Mouse (Mus musculus) megakaryocyte, embryonic 14.5 days (primary cell): ENCODE results near the gene Olfr531. TPM values are rescaled to one million over a fixed set of nuclear protein-coding genes. Genes with fewer than 3 reads are reported as not detected.

Experiments
- H3K27me3 ChIP-seq: replicated peaks from 2 replicates; pipeline ENCODE3; 2012; ENCODE audit warnings: inconsistent platforms
- H3K36me3 ChIP-seq: replicated peaks from 2 replicates; pipeline ENCODE3; 2012; ENCODE audit warnings: low read length, inconsistent platforms, mixed read lengths
- H3K4me1 ChIP-seq: 2 replicates; pipeline ENCODE4 v1.6.1; 2012; ENCODE audit warnings: inconsistent platforms
- H3K4me3 ChIP-seq: replicated peaks from 2 replicates; pipeline ENCODE3; 2012; ENCODE audit warnings: moderate library complexity, mild to moderate bottlenecking, inconsistent platforms
- H3K9me3 ChIP-seq: 2 replicates; pipeline ENCODE4 v1.6.1; 2012; ENCODE audit warnings: inconsistent platforms
- FLI1 ChIP-seq: IDR thresholded peaks from 2 replicates; pipeline ENCODE4 v1.6.1; 2012; ENCODE audit warnings: low read length, inconsistent platforms, mixed read lengths
- GATA1 ChIP-seq: IDR thresholded peaks from 3 replicates; pipeline ENCODE4 v1.6.1; 2012; ENCODE audit warnings: mixed read lengths, low read length, inconsistent platforms, borderline replicate concordance
- polyA plus RNA-seq: library from polyadenylated mRNA; stranded (reverse); fragments of >175 nt; gene quantifications from 2 replicates; pipeline ENCODE4 v1.2.3, GENCODE M21; 2012; ENCODE audit warnings: low replicate concordance; ENCODE audit not compliant: insufficient read depth

Olfr531 gene
- polyA plus RNA-seq = not detected in 2 replicates

DNA sequence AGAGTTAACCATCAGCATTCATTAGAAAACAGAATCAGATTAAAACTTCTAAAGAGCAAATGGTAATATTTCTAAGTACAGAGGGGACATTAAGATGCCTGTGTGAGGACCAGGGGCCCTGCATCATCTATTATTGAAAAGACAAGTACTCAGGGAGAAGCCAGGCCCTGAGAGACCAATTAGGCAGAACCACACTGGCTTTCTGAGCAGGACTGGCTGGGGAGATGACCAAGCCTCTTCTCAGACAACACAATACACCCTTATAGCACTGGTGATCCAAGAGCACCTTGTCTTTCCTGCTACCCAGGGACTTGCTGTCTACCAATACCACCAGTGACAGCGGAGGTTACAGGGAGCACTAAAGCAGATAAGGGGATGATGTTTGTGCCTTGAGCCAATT is at the start of gene Olfr531:
TSS of gene Olfr531 (minus strand) at position 101 of the 400 bp plus-strand sequence.
- TF ChIP-seq GATA1 (no peak), FLI1 (no peak)
- H3K9me3 ChIP-seq = 0 out of 2 replicates have a peak, but pooled peaks cover 2% of the 10 kb centered on the region
- no peaks in the 10 kb centered on the region for H3K4me1 ChIP-seq
- H3K4me3 ChIP-seq = no peak within 1 kb of the TSS
- H3K27me3 ChIP-seq = no peaks in the 10 kb centered on the region
- no peaks in the 10 kb centered on the region for H3K36me3 ChIP-seq

DNA sequence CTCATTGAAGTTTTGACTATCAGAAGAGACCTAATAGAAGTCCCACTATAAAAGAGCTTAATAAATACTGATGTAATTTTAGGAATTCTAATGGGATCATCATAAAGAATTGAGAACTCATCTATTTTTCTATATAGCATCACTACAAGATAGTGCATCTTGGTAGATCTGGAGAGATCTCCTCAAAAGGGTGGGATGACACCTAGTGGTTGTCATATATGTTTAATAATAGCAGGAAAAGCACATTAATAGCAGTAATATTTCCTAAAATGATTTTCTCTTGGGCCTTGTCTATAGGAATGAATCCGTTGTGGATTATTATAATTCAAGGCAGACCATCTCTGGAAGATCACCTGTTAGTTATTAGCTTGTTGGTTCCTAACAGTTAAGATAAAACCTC is 40.4 kb upstream of the Olfr531 start:
- no peaks in the 10 kb centered on the region for H3K9me3 ChIP-seq
- no peaks in the 10 kb centered on the region for H3K4me1 ChIP-seq
- no peaks in the 10 kb centered on the region for H3K36me3 ChIP-seq
- H3K27me3 ChIP-seq = no peaks in the 10 kb centered on the region
- no peak for TF ChIP-seq GATA1
- no peak for TF ChIP-seq FLI1
- no peak overlapping the region for H3K4me3 ChIP-seq

DNA sequence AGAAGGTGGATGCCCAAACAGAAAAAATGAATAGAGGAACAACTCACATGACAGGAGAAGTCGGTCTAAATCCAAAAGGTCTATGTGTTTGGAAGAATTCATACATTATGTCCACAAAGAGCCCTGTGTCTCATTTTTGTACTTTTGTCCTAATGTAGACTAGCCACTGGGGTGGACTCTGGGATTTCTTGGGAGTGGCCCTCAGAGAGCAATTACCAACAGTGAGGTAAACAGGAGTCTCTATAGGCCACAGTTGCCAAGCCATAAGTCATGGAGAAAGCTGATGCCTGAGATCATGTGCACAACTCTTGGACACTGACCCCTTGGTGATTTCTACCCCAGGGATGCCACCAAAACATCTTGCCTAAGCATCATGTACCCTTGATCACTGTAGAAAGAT is 18.8 kb upstream of the Olfr531 start, which contains the start of gene Olfr532:
TSS of gene Olfr532 (minus strand) at position 101 of the 400 bp plus-strand sequence.
- Histone ChIP-seq H3K9me3 (no peaks in the 10 kb centered on the region), H3K27me3 (no peaks in the 10 kb centered on the region), H3K4me3 (no peak within 1 kb of the TSS), H3K4me1 (no peaks in the 10 kb centered on the region), H3K36me3 (no peaks in the 10 kb centered on the region)
- TF ChIP-seq GATA1 (no peak), FLI1 (no peak)

DNA sequence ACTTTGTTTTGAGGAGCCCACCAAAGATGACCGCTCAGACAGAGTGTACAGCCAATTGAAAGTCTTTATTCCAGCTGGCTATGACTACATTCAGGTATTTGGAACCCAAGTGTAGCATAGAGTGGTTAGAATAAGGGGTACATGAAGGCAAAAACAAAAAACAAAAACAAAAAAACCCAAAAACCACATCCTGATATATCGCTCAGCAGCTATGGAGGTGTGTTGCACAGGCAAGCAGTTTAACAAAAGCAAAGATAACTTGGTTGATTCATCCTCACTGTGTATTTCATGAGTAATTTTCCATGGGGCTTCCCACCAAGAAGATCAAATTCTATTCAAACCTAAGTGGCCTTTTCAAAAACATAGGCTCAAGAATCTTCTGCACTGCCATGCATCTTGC is 25.8 kb downstream of the Olfr531 start:
- no peak overlapping the region for H3K4me3 ChIP-seq
- TF ChIP-seq FLI1 (no peak), GATA1 (no peak)

GRCm38 (mm10) chr7:140376231-140376630 is 26.5 kb downstream of the Olfr531 start, which contains the start of gene Olfr530:
TSS of gene Olfr530 (minus strand) at chr7:140376331.
- no peaks in the 10 kb centered on the region for H3K9me3 ChIP-seq
- no peaks in the 10 kb centered on the region for H3K4me1 ChIP-seq
- TF ChIP-seq GATA1 = no peak
- no peak for TF ChIP-seq FLI1
- H3K36me3 ChIP-seq = no peaks in the 10 kb centered on the region
- no peak within 1 kb of the TSS for H3K4me3 ChIP-seq
- no peaks in the 10 kb centered on the region for H3K27me3 ChIP-seq

More for the DNA sequence above, 25.8 kb downstream of the Olfr531 start:
- H3K4me1 ChIP-seq = no peaks in the 10 kb centered on the region
- H3K9me3 ChIP-seq = no peaks in the 10 kb centered on the region
- no peaks in the 10 kb centered on the region for H3K27me3 ChIP-seq
- no peaks in the 10 kb centered on the region for H3K36me3 ChIP-seq

GRCm38 (mm10) chr7:140374300-140374699 is 28.4 kb downstream of the Olfr531 start:
- H3K4me3 ChIP-seq = no peak overlapping the region
- H3K4me1 ChIP-seq = no peaks in the 10 kb centered on the region
- TF ChIP-seq FLI1 = no peak
- no peak for TF ChIP-seq GATA1
- no peaks in the 10 kb centered on the region for H3K27me3 ChIP-seq
- no peaks in the 10 kb centered on the region for H3K9me3 ChIP-seq
- no peaks in the 10 kb centered on the region for H3K36me3 ChIP-seq

GRCm38 (mm10) chr7:140361571-140361970 is 41.1 kb downstream of the Olfr531 start, which contains the start of gene Olfr60:
TSS of gene Olfr60 (minus strand) at chr7:140361671.
- Histone ChIP-seq H3K27me3 (no peaks in the 10 kb centered on the region), H3K9me3 (no peaks in the 10 kb centered on the region; the same call in none of the 2 replicates), H3K36me3 (no peaks in the 10 kb centered on the region), H3K4me1 (no peaks in the 10 kb centered on the region), H3K4me3 (no peak within 1 kb of the TSS)
- TF ChIP-seq FLI1 (no peak), GATA1 (no peak)

Other genes starting within 250 kb of the Olfr531 start
- not detected in 2 replicates for gene Sprn, start 248.0 kb downstream of the Olfr531 start, polyA plus RNA-seq
- gene Olfr522, start 238.2 kb downstream of the Olfr531 start, polyA plus RNA-seq = not detected in 2 replicates
- not detected in 2 replicates for gene Olfr523, start 229.7 kb downstream of the Olfr531 start, polyA plus RNA-seq
- not detected in 2 replicates for gene Olfr524, start 197.0 kb downstream of the Olfr531 start, polyA plus RNA-seq
- gene Cd163l1, start 184.7 kb downstream of the Olfr531 start, polyA plus RNA-seq = 0.15 TPM in 1 of 2 replicates, not detected in the other
- not detected in 2 replicates for gene 5830411N06Rik, start 155.6 kb downstream of the Olfr531 start, polyA plus RNA-seq
- gene Olfr525, start 82.1 kb downstream of the Olfr531 start, polyA plus RNA-seq = not detected in 2 replicates
- gene Olfr527, start 68.9 kb downstream of the Olfr531 start, polyA plus RNA-seq = 0.71 TPM in 1 of 2 replicates, not detected in the other
- gene Olfr60, start 41.2 kb downstream of the Olfr531 start, polyA plus RNA-seq = not detected in 2 replicates
- not detected in 2 replicates for gene Olfr530, start 26.6 kb downstream of the Olfr531 start, polyA plus RNA-seq
- gene Olfr532, start 18.7 kb upstream of the Olfr531 start, polyA plus RNA-seq = not detected in 2 replicates
- not detected in 2 replicates for gene Olfr533, start 60.5 kb upstream of the Olfr531 start, polyA plus RNA-seq
- gene Olfr535, start 81.3 kb upstream of the Olfr531 start, polyA plus RNA-seq = not detected in 2 replicates
- gene Olfr536, start 104.5 kb upstream of the Olfr531 start, polyA plus RNA-seq = not detected in 2 replicates
- not detected in 2 replicates for gene Olfr538, start 165.0 kb upstream of the Olfr531 start, polyA plus RNA-seq
- not detected in 2 replicates for gene Olfr46, start 198.4 kb upstream of the Olfr531 start, polyA plus RNA-seq
- gene Olfr61, start 226.1 kb upstream of the Olfr531 start, polyA plus RNA-seq = not detected in 2 replicates
- not detected in 2 replicates for gene Olfr53, start 243.5 kb upstream of the Olfr531 start, polyA plus RNA-seq